Mouse (Mus musculus): ENCODE data around the gene Med10.

The Med10 gene

GRCm38 (mm10) chr13:69802095-69802494, at the start of gene Med10:
Gene Med10 (plus strand): TSS chr13:69802395.
- DNase-seq: no peak

GRCm38 (mm10) chr13:69752875-69753274, 49.3 kb upstream of the Med10 start:
- DNase-seq: no peak

- DNase-seq: no peak
Measured at GRCm38 (mm10) chr13:69758979-69759378, 43.2 kb upstream of the Med10 start.

GRCm38 (mm10) chr13:69761393-69761792, 40.8 kb upstream of the Med10 start:
- no peak for DNase-seq

- no peak for DNase-seq
Measured at GRCm38 (mm10) chr13:69764646-69765045, 37.5 kb upstream of the Med10 start.

- DNase-seq: no peak
Measured at GRCm38 (mm10) chr13:69768152-69768551, 34.0 kb upstream of the Med10 start.

GRCm38 (mm10) chr13:69770538-69771456, 31.4 kb upstream of the Med10 start:
- DNase-seq: no peak

- no peak for DNase-seq
Measured at GRCm38 (mm10) chr13:69772358-69772757, 29.8 kb upstream of the Med10 start.

GRCm38 (mm10) chr13:69778221-69778620, 24.0 kb upstream of the Med10 start:
- no peak for DNase-seq

- no peak for DNase-seq
Measured at GRCm38 (mm10) chr13:69788704-69789103, 13.5 kb upstream of the Med10 start.

- no peak for DNase-seq
Measured at GRCm38 (mm10) chr13:69791814-69792213, 10.4 kb upstream of the Med10 start.

- DNase-seq: no peak
Measured at GRCm38 (mm10) chr13:69792541-69793009, 9.6 kb upstream of the Med10 start.

GRCm38 (mm10) chr13:69794808-69795207, 7.4 kb upstream of the Med10 start:
- DNase-seq: no peak

GRCm38 (mm10) chr13:69809681-69810611, 7.8 kb downstream of the Med10 start:
- peak; percentile 72 to 78 for DNase-seq

GRCm38 (mm10) chr13:69810936-69811680, 8.9 kb downstream of the Med10 start:
- no peak for DNase-seq

GRCm38 (mm10) chr13:69813870-69814269, 11.7 kb downstream of the Med10 start:
- DNase-seq: no peak

GRCm38 (mm10) chr13:69818306-69818705, 16.1 kb downstream of the Med10 start:
- DNase-seq: no peak

GRCm38 (mm10) chr13:69821169-69821822, 19.1 kb downstream of the Med10 start:
- no peak for DNase-seq

- DNase-seq: no peak
Measured at GRCm38 (mm10) chr13:69823920-69824637, 21.9 kb downstream of the Med10 start.

- DNase-seq: no peak
Measured at GRCm38 (mm10) chr13:69825396-69826095, 23.4 kb downstream of the Med10 start.

GRCm38 (mm10) chr13:69830606-69831005, 28.4 kb downstream of the Med10 start:
- no peak for DNase-seq

Data from thymus, adult 18-20 months (tissue).